Mouse (Mus musculus) adipocyte (in vitro differentiated cells): Measurements from ENCODE around the gene Gm8909.
"Not testable (repeated sequence)": the region's sequence is repeated elsewhere in the genome, so short reads cannot be mapped to it uniquely, and the experiment has no call there.

Experiments
- DNase-seq: peaks from one replicate; pipeline ENCODE4 v3.0.0-alpha.2; 2016; ENCODE audit warnings: low spot score

Gm8909 gene

GRCm38 (mm10) chr17:36168039-36168652, at the start of gene Gm8909:
Gene Gm8909, minus strand, starts transcription at chr17:36168537.
- no peak for DNase-seq

GRCm38 (mm10) chr17:36215586-36215985, 47.2 kb upstream of the Gm8909 start:
- no peak for DNase-seq

DNA sequence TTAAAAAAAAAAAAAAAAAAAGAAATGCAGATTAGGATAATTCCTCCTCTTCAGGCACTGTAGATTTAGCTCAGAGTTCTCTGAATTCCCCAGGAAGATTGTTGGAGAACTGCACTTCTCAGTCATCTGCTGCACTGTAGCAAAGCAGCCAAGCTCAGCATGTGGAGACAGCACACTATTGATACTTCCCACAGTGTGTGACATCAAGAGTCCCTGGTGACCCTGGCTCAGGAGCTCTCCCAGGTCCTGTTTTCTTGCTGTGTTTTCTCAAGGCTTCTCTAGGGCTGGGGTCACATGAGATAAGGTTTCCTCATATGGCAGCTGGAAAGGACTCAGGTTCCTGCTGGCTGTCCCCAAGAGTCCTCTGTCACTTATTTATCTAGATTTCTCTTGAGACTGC, 38.5 kb upstream of the Gm8909 start:
- peak; percentile 27 for DNase-seq

DNA sequence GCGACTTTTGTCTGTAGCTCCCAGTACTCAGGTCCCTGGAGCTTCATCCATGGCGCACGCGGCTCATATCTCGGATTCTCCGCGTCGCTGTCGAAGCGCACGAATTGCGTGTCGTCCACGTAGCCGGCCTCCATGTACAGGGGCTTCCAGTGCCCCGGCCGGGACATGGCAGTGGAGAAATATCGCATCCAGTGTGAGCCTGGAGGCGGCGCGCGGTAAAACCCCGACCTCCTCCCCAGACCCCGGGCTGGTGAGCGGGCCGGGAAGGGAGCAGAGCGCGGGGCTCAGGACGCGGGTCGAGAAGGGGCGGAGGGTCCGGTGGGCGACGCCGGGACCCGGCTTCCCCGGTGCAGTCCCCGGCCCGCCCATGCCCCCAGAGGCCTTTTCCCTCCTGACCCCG, 37.5 kb upstream of the Gm8909 start:
- DNase-seq = no peak

GRCm38 (mm10) chr17:36205456-36205855, 37.1 kb upstream of the Gm8909 start:
- DNase-seq = no peak

DNA sequence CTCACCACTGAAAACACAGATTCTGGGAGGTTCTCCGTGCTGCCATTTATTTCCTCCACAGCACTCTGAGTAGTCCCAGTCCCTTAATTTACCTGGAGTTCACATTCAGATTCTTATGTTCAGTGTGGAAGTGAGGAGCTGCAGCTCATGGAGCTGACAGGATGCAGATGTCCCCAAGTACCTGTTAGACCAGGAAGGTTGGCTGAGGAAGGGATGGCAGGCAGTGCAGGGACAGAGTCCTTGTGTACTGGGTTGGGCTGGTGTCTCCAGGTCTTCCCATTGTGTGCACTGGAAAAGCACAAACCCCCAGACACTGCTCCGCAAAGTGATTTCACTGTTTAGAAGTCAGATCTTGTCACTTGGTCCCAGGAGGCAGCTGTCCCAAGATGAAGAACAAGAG, 33.5 kb upstream of the Gm8909 start:
- DNase-seq = no peak

DNA sequence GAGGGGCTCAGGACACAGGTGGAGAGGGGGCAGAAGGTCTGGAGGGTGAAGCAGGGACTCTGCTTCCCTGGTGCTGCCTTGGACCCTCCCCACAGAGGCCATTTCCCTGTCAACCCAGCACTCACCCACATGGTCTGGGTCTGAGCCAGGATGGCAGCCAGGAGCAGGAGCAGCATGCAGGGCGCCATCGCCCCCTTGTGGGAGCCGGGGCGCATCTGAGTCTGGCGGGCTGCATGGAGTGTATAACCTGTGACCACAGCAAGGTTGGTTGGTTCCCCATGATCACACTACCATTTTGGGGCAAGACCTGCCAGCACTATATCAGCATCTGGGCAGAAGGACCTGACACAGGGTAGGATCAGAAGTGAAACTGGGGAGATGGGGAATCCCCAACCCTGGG, 30.0 kb upstream of the Gm8909 start:
- DNase-seq = no peak

DNA sequence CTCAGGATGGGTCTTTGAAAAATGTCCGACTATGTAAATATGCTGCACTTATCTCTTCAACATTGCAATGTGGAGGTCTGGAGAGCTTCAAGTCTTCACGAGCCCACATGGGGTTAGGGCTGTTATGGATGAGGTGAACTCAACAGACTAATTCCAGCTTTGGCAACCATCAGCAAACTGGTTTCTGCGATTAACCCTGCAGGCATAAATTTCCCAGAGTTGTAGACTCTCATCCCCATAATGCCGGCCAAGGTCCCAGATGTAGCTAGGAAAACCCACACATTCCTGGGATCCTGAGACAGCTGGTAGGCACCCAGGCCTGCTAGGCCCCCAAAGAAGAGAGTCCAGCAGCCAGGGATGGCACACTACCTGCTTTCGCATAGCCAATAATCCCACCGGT, 26.1 kb upstream of the Gm8909 start:
- peak; percentile 1 for DNase-seq

DNA sequence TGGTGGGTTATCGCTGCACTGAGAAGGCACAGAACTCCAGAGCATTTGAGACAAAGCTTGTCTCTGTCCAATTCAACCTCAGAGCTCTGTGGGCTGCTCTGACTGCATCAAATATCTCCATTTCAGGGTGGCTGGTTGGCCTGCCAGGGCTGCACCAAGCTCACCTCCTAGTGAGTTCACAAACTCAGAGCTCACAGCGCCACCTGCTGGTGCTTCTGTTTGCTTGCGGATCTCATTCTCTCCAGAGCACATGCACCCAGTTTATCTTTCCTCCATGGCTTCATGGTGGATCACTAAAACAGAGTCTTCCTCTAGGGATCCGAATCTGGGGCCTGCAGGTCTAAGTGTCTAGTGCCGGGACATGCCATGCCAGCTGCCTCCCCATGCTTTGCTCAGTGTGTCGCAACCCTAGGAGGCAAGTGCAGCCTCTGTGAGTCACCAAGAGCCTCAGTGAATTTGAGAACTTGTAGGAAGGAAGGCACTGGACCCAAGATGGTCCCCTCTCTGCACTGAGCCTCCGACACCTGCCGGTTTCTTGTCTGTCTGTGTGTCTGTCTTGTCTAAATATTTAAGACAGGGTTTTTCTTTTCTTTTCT, 25.3 kb upstream of the Gm8909 start:
- DNase-seq = peak; percentile 75

GRCm38 (mm10) chr17:36192371-36192770, 24.0 kb upstream of the Gm8909 start:
- DNase-seq = peak; percentile 3

DNA sequence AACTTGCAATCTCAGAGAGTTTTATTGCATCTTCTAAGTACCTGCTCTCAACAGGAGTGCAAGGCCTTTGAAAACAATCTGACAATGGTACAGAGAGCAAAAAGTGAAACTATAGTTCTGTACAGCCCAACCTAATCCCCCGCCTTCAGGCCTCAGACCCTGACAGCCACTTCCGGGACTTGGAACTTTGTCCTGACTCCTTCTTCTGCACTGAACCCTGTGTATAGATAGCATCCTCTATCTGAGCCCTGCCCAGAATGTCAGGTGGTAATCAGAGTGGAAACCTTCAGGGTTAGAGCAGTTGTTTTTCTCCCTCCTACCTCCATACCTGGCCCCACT, 21.8 kb upstream of the Gm8909 start, which contains the start of gene H2-T3:
TSS of gene H2-T3 (minus strand) at position 119 of the 339 bp plus-strand sequence.
- peak; percentile 6 for DNase-seq

- peak; percentile 6 for DNase-seq
Measured at GRCm38 (mm10) chr17:36189491-36190168, 21.3 kb upstream of the Gm8909 start.

DNA sequence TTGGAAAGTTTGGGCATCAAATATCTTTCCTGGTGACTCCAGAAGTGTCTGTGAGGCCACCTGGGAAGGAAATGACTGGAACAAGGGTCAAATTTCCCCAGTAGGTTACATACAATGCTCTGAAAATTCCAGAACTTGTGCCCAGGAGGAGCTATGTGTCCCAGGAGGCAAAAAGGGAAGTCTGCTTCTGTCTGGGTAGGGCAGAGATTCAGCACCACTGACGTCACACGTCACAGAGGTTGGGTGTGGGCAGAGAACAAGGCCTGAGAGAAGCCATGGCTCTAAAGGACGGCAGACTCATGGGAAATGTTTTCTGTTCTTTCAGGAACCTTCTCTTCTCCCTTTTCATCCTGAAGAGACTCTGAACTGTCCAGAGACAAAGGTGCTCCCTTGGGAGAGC, 19.2 kb upstream of the Gm8909 start:
- DNase-seq = no peak

DNA sequence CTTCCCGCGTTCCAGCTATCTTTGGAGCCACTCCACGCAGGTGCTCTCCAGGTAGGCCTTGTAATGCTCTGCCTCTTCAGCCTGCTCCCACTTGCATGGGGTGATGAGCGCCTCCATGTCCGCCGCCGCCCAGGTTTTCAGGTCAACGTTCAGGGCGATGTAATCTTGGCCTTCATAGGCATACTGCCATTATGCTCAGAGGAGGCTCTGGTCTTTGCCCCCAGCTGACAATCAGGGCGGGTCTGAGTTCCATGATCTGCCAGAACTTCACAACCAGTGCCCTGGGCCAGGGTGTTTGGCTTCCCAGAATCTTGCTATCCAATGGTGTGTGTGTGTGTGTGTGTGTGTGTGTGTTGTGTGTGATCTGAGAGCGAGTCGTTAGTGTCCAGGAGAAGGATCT, 13.9 kb upstream of the Gm8909 start:
- DNase-seq = no peak

- DNase-seq = not testable (repeated sequence)
Measured at GRCm38 (mm10) chr17:36179446-36179845, 11.1 kb upstream of the Gm8909 start.

GRCm38 (mm10) chr17:36178938-36179337, 10.6 kb upstream of the Gm8909 start:
- not testable (repeated sequence) for DNase-seq

DNA sequence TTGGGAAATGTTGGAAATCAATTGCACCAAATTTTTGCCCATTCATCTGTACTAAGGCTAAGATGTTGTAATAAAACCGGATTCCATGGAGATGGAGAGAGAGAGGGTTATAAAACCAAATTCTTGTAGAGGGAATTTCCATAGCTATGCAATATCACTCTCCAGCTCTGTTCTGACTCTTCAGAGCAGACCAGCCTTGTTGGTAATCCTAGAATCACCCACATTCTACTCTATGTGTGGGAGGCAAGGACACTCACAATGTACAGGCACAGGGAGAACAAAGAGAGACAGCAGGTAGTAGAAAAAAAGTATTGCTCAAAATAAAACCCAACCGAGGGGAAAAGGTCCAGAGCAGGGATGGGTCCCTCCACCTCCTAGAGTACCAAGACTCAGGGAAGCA, 7.8 kb upstream of the Gm8909 start:
- not testable (repeated sequence) for DNase-seq

DNA sequence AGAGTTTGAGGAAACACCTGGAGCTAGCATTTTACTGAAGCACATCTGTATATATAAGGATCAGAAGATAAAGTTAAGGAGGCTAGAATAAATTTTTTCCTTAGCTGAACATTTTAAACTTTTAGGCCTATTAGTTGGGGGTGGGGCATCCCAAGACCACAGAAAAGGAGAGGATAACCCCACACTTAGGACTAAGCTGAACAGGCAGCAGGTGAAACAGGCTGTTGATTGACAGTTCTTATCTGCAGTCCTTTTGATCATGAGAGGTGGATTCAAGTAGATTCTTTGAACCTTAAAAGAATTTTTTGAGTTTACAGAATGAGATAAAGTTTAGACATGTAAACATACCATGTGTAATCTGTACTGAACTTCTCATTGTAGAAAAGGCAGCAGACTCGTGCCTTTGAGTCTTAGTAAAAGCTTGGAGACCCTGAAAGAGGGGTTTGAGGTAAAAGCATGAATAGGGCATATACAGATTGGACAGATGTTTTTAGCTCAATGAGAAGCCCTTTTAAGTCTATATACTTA, 2.0 kb upstream of the Gm8909 start:
- no peak for DNase-seq

DNA sequence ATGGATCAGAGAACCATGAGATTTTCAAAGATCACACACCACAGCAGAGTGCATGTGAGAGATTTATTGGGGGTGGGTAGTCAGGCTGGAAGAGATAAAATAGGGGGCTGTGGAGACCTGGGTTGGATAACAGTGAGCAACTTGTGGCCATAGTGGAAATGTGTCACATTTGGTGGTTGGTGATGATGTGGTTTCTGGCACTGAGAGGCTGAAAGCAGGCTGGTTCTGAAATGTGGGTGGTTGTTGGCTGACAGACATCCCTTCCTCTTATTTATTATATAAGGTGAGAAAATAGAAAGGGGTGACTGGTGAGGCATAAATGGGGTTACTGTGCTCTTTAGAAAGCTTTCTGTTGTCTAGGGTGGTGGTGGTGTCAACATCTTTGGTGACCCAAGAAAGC, 1.4 kb upstream of the Gm8909 start:
- no peak for DNase-seq

DNA sequence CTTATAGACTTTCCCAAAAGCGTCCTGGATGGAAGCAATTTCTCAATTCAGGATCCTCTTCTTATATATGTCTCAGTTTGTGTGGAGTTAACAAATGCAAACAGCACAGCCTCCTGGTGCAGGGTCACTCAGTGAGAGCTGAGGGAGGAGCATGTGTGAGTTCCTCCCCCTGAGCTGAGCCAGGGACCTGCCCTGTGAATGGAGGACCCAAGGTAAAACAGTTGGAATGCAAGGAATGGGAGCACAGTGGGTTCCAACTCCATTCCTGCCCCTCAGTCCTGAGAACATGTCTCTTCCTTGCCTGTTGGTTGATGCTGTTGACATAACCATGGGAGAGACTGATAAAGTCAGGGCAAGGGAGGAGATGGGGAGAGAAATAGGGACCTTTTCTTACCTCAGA, 757 bp upstream of the Gm8909 start:
- not testable (repeated sequence) for DNase-seq

DNA sequence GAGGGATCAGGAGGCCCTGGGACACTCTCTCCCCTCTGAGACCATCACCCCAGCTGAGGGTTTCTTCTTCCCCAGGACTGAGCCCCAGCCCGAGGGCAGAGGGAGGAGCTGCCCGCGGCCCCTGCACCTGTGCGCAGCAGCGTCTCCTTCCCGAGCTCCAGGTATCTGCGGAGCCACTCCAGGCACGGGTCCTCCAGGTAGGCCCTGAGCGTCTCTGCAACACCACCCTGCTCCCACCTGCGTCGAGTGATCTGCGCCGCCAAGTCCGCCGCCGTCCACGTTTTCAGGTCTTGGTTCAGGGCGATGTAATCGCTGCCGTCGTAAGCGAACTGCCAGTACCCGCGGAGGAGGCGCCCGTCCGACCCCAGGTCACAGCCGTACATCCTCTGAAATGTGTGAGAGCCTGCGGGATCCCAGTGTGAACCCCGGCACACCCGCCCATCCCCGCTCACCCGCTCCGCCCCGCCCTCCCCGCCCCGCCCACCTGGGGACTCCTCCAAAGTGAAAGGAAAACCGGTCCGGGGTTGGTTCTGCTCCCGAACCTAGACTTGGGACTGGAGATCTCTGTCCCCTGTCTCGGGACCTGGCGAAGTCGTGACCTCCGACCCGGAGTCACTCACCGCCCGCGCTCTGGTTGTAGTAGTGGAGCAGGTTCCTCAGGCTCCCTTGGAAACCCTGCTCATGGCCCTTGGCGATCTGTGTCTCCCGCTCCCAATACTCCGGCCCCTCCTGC, 865 bp downstream of the Gm8909 start:
- DNase-seq = no peak

DNA sequence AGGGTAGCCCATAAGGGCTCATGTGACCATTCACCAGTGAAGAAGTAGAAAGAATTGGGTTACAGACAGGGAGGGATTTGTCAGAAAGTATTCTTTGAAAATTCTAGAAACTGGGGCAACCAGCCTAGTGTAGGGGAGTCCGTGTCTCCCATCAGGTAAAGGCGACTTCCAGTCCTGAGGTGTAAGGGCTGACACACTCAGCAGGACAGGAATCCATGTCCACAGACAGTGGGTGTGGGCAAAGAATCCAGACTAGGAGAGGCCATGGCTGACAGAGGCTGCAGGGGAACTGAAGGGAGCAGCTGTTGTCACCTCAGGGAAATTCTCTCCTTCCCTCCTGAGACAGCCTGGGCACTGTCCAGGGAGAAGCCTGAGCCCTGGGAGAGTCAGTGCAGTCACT, 1.4 kb downstream of the Gm8909 start:
- DNase-seq = not testable (repeated sequence)
